Mouse (Mus musculus) heart, embryonic 11.5 days (tissue): ENCODE results near the gene Cpe. TPM values are rescaled to one million over a fixed set of nuclear protein-coding genes. Genes with fewer than 3 reads are reported as not detected.

Source experiments
- polyA plus RNA-seq: library from polyadenylated mRNA; unstranded; fragments of >200 nt; fragmentation: Nextera tagmentation; extraction: Ambion mirVana; gene quantifications from 2 replicates; pipeline ENCODE4 v1.2.1, GENCODE M21; 2014

The Cpe gene
- polyA plus RNA-seq, 1 experiment from 2014 or later, result 122 TPM

Other genes starting within 250 kb of the Cpe start
- gene Msmo1, start 40.7 kb upstream of the Cpe start, polyA plus RNA-seq, result 81.2 and 86.9 TPM in 2 replicates
- gene Klhl2, start 157.0 kb upstream of the Cpe start, polyA plus RNA-seq, result 10.8 and 12.6 TPM in 2 replicates